19 mouse cellular contexts compared by ENCODE assay signal in genomic region chr8:124664414-124664813, GRCm38 (mm10). TPM values are rescaled to one million over a fixed set of nuclear protein-coding genes. Genes with fewer than 3 reads are reported as not detected.
A peak's percentile ranks its signal among the peaks of the same experiment; 100 is the strongest.
DNase-seq lines count a peak whose midpoint lies in the region; ATAC-seq and TF ChIP-seq lines count a peak whose summit lies in the region.
"Had no signal": no experiment of that assay in that cellular context is flagged by ENCODE, and none has a peak within 500 bp of the region (broad histone marks: within the 10 kb centered on the region; RNA-seq: fewer than 3 reads in every experiment).

No protein-coding gene starts in this region.

- no peak for TF ChIP-seq POLR2A in spleen, adult 2 months (IDR thresholded peaks at IDR 0.05; ENCODE audit: low read depth, low read length)

- H3K9ac ChIP-seq in heart, embryonic 14.5 days (ENCODE audit: low read length), result no peak overlapping the region
- H3K9ac ChIP-seq in intestine, embryonic 14.5 days (ENCODE audit: low read length), result no peak overlapping the region
- no peak overlapping the region for H3K9ac ChIP-seq in intestine, postnatal 0 days (ENCODE audit: low read depth, low read length)
- H3K9ac ChIP-seq in stomach, postnatal 0 days (ENCODE audit: low read length), result no peak overlapping the region
- H3K9ac ChIP-seq: liver, embryonic 12.5 days; lung, embryonic 15.5 days had no signal

- ATAC-seq in heart, embryonic 14.5 days (ENCODE audit: insufficient number of reproducible peaks, insufficient read depth, low FRiP score, low read depth), result no peak
- no peak for ATAC-seq in intestine, embryonic 14.5 days (replicated peaks; ENCODE audit: low FRiP score, low TSS enrichment, low read depth)
- no peak for ATAC-seq in intestine, postnatal 0 days
- no peak for ATAC-seq in stomach, postnatal 0 days (ENCODE audit: low FRiP score, low TSS enrichment)
- ATAC-seq: liver, embryonic 12.5 days had no signal

- no peak for TF ChIP-seq CTCF in intestine, postnatal 0 days (IDR thresholded peaks at IDR 0.05; ENCODE audit: low read depth)
- TF ChIP-seq CTCF in spleen, adult 2 months (IDR thresholded peaks at IDR 0.05; ENCODE audit: extremely low read depth, insufficient read depth, insufficient read length, insufficient replicate concordance), result no peak
- TF ChIP-seq CTCF in stomach, postnatal 0 days (IDR thresholded peaks at IDR 0.05; ENCODE audit: low read depth), result no peak

- TF ChIP-seq EP300 in stomach, postnatal 0 days (optimal IDR thresholded peaks at IDR 0.05), result no peak

- H3K4me1 ChIP-seq in heart, embryonic 14.5 days (ENCODE audit: control insufficient read depth in 2 of 2, insufficient read depth in 2 of 2, low read length in 2 of 2), result peaks cover 20 to 25% of the 10 kb centered on the region in 2 experiments
- H3K4me1 ChIP-seq in intestine, embryonic 14.5 days (replicated peaks; ENCODE audit: control insufficient read depth, insufficient read depth, low read length), result peaks cover 28% of the 10 kb centered on the region
- 0 out of 2 replicates have a peak, but pooled peaks cover 4% of the 10 kb centered on the region for H3K4me1 ChIP-seq in intestine, postnatal 0 days (replicated peaks; ENCODE audit: control insufficient read depth, insufficient read depth, low read length)
- H3K4me1 ChIP-seq in spleen, adult 2 months (ENCODE audit: control insufficient read depth, insufficient read depth, insufficient read length), result no peaks in the 10 kb centered on the region; the same call in 1 of the 2 replicates
- peaks cover 7% of the 10 kb centered on the region for H3K4me1 ChIP-seq in stomach, postnatal 0 days (replicated peaks; ENCODE audit: control insufficient read depth, insufficient read depth)

- H3K27ac ChIP-seq in heart, embryonic 14.5 days (replicated peaks in 1 of 2; ENCODE audit: control insufficient read depth in 1 of 2, insufficient read depth in 1 of 2, low read depth in 2 of 2, low read length in 2 of 2), result peak overlapping the region; percentile 35 to 96; a peak in 3 of 4 replicates
- H3K27ac ChIP-seq in intestine, embryonic 14.5 days (ENCODE audit: low read depth), result peak overlapping the region; percentile 92; the same call in 1 of the 2 replicates
- no peak overlapping the region; the same call in 1 of the 2 replicates for H3K27ac ChIP-seq in intestine, postnatal 0 days (ENCODE audit: low read depth, low read length)
- peak overlapping the region; percentile 20; the same call in 1 of the 2 replicates for H3K27ac ChIP-seq in spleen, adult 2 months (ENCODE audit: insufficient read depth, low read length)
- H3K27ac ChIP-seq in stomach, postnatal 0 days (replicated peaks), result peak overlapping the region; percentile 59; the same call in 1 of the 2 replicates

- H3K4me3 ChIP-seq in heart, embryonic 14.5 days (ENCODE audit: control insufficient read depth in 1 of 2, insufficient read depth in 1 of 2, low read depth in 1 of 2, low read length in 2 of 2), result no peak overlapping the region
- H3K4me3 ChIP-seq in intestine, embryonic 14.5 days (ENCODE audit: low read depth, low read length), result no peak overlapping the region
- H3K4me3 ChIP-seq in intestine, postnatal 0 days (ENCODE audit: low read depth, low read length), result no peak overlapping the region
- H3K4me3 ChIP-seq in spleen, adult 2 months (ENCODE audit: extremely low read depth, insufficient read depth, insufficient read length), result no peak overlapping the region
- H3K4me3 ChIP-seq in stomach, postnatal 0 days (ENCODE audit: low read depth, low read length), result no peak overlapping the region

- no peaks in the 10 kb centered on the region for H3K27me3 ChIP-seq in heart, embryonic 14.5 days (ENCODE audit: control insufficient read depth, insufficient read depth, low read length)
- no peaks in the 10 kb centered on the region for H3K27me3 ChIP-seq in intestine, embryonic 14.5 days (replicated peaks; ENCODE audit: control insufficient read depth, insufficient read depth, low read length)
- no peaks in the 10 kb centered on the region for H3K27me3 ChIP-seq in intestine, postnatal 0 days (replicated peaks; ENCODE audit: control insufficient read depth, insufficient read depth, low read length)
- H3K27me3 ChIP-seq in spleen, adult 2 months (ENCODE audit: control insufficient read depth, insufficient read depth, low read length), result no peaks in the 10 kb centered on the region; the same call in 1 of the 2 replicates
- H3K27me3 ChIP-seq in stomach, postnatal 0 days (ENCODE audit: control insufficient read depth, insufficient read depth, low read length), result no peaks in the 10 kb centered on the region
- H3K27me3 ChIP-seq: embryonic facial prominence, embryonic 12.5 days; liver, embryonic 12.5 days; lung, embryonic 15.5 days; neural tube, embryonic 12.5 days had no signal

- no peaks in the 10 kb centered on the region for H3K9me3 ChIP-seq in heart, embryonic 14.5 days (ENCODE audit: control insufficient read depth, low read length)
- no peaks in the 10 kb centered on the region for H3K9me3 ChIP-seq in intestine, embryonic 14.5 days (ENCODE audit: control insufficient read depth, low read length)
- H3K9me3 ChIP-seq in intestine, postnatal 0 days (ENCODE audit: control insufficient read depth), result no peaks in the 10 kb centered on the region
- no peaks in the 10 kb centered on the region for H3K9me3 ChIP-seq in stomach, postnatal 0 days (ENCODE audit: control insufficient read depth, low read length)
- H3K9me3 ChIP-seq: embryonic facial prominence, embryonic 12.5 days; liver, embryonic 12.5 days; lung, embryonic 15.5 days; neural tube, embryonic 12.5 days had no signal

- 36% methylated on average over 3 of the region's 3 CpGs for WGBS in heart, embryonic 14.5 days
- WGBS in intestine, embryonic 14.5 days, result 51% methylated on average over 3 of the region's 3 CpGs
- WGBS in intestine, postnatal 0 days, result 73% methylated on average over 3 of the region's 3 CpGs
- WGBS in spleen, adult 2 months, result 88% methylated on average over 3 of the region's 3 CpGs
- WGBS in stomach, postnatal 0 days, result 54% methylated on average over 3 of the region's 3 CpGs

- H3K4me2 ChIP-seq in heart, embryonic 14.5 days (ENCODE audit: low read length), result no peak overlapping the region
- H3K4me2 ChIP-seq in intestine, embryonic 14.5 days (ENCODE audit: low read length), result no peak overlapping the region
- H3K4me2 ChIP-seq in intestine, postnatal 0 days (replicated peaks; ENCODE audit: low read depth), result no peak overlapping the region
- no peak overlapping the region for H3K4me2 ChIP-seq in stomach, postnatal 0 days (replicated peaks; ENCODE audit: low read depth)

- no peak for DNase-seq in heart, adult 8-10 months (ENCODE audit: low spot score)
- DNase-seq in intestine, embryonic 14.5 days (ENCODE audit: low spot score), result no peak
- DNase-seq in spleen, adult 2 months (ENCODE audit: low read depth in 1 of 2, low spot score in 2 of 2), result no peak
- DNase-seq in spleen, postnatal 10 days (ENCODE audit: low spot score in 2 of 2), result no peak
- DNase-seq in stomach, postnatal 0 days (ENCODE audit: low spot score), result no peak
- no peak for DNase-seq in urinary bladder, adult 18-20 months (ENCODE audit: low spot score in 2 of 2)
- DNase-seq: adrenal gland, postnatal 25 days; cerebellum, adult 2 months; gastrocnemius, postnatal 36 days; kidney, adult 8-10 months; layer of hippocampus, postnatal 36 days; right cerebral cortex, postnatal 14 days; thymus, postnatal 4 days had no signal

- peaks cover 5% of the 10 kb centered on the region; the same call in 1 of the 2 replicates for H3K36me3 ChIP-seq in heart, embryonic 14.5 days (ENCODE audit: control insufficient read depth, insufficient read depth, low read length)
- no peaks in the 10 kb centered on the region for H3K36me3 ChIP-seq in intestine, embryonic 14.5 days (ENCODE audit: control insufficient read depth, insufficient read depth, low read length)
- no peaks in the 10 kb centered on the region for H3K36me3 ChIP-seq in intestine, postnatal 0 days (ENCODE audit: control insufficient read depth, insufficient read depth)
- H3K36me3 ChIP-seq in spleen, adult 2 months (ENCODE audit: control insufficient read depth, insufficient read depth, low read length), result no peaks in the 10 kb centered on the region
- H3K36me3 ChIP-seq in stomach, postnatal 0 days (ENCODE audit: control insufficient read depth, insufficient read depth, low read length), result no peaks in the 10 kb centered on the region
- H3K36me3 ChIP-seq: embryonic facial prominence, embryonic 12.5 days; liver, embryonic 12.5 days; lung, embryonic 15.5 days; neural tube, embryonic 12.5 days had no signal

RNA-seq across cellular contexts. Expression of gene 2310022B05Rik, which starts 1.2 kb away (rescaled TPM):
- polyA plus RNA-seq in heart, embryonic 14.5 days (2014; fragmentation: Nextera tagmentation; extraction: Ambion mirVana), result 64.1 and 66.2 TPM in 2 replicates
- 10 to 100 TPM; 42.8 to 61.1 (median 50.7) TPM for total RNA-seq in heart, adult 8-10 months (2022)
- polyA plus RNA-seq in intestine, embryonic 14.5 days (2014; fragmentation: Nextera tagmentation; extraction: Ambion mirVana), result 37.6 and 38.1 TPM in 2 replicates
- 22.1 and 22.6 TPM in 2 replicates for polyA plus RNA-seq in intestine, postnatal 0 days (2015; fragmentation: Nextera tagmentation; extraction: Ambion mirVana)
- polyA plus RNA-seq in spleen, adult 2 months (2012; rRNA removed), result 31.6 and 40.7 TPM in 2 replicates
- polyA plus RNA-seq in stomach, postnatal 0 days (2015; fragmentation: Nextera tagmentation; extraction: Ambion mirVana), result 17.9 and 20.0 TPM in 2 replicates

RNA-seq across cellular contexts. Expression of gene Ttc13, which starts 57.4 kb away (rescaled TPM):
- polyA plus RNA-seq in heart, embryonic 14.5 days (2014; fragmentation: Nextera tagmentation; extraction: Ambion mirVana), result 30.5 and 34.1 TPM in 2 replicates
- 10 to 100 TPM; 13.4 to 18.6 (median 14.7) TPM for total RNA-seq in heart, adult 8-10 months (2022)
- polyA plus RNA-seq in intestine, embryonic 14.5 days (2014; fragmentation: Nextera tagmentation; extraction: Ambion mirVana), result 45.9 and 50.0 TPM in 2 replicates
- polyA plus RNA-seq in intestine, postnatal 0 days (2015; fragmentation: Nextera tagmentation; extraction: Ambion mirVana), result 19.0 and 20.2 TPM in 2 replicates
- polyA plus RNA-seq in spleen, adult 2 months (2012; rRNA removed), result 18.5 and 21.1 TPM in 2 replicates
- polyA plus RNA-seq in stomach, postnatal 0 days (2015; fragmentation: Nextera tagmentation; extraction: Ambion mirVana), result 18.7 and 19.7 TPM in 2 replicates

RNA-seq across cellular contexts. Expression of gene Arv1, which starts 57.5 kb away (rescaled TPM):
- polyA plus RNA-seq in heart, embryonic 14.5 days (2014; fragmentation: Nextera tagmentation; extraction: Ambion mirVana), result 14.0 and 17.3 TPM in 2 replicates
- total RNA-seq in heart, adult 8-10 months (2022), result 1 to 10 TPM; 3.6 to 6.0 (median 3.9) TPM
- 24.1 and 25.7 TPM in 2 replicates for polyA plus RNA-seq in intestine, embryonic 14.5 days (2014; fragmentation: Nextera tagmentation; extraction: Ambion mirVana)
- polyA plus RNA-seq in intestine, postnatal 0 days (2015; fragmentation: Nextera tagmentation; extraction: Ambion mirVana), result 13.3 and 14.8 TPM in 2 replicates
- polyA plus RNA-seq in spleen, adult 2 months (2012; rRNA removed), result 18.0 and 19.4 TPM in 2 replicates
- 11.0 and 11.2 TPM in 2 replicates for polyA plus RNA-seq in stomach, postnatal 0 days (2015; fragmentation: Nextera tagmentation; extraction: Ambion mirVana)
